Mouse (Mus musculus): Measurements from ENCODE around the gene Zcchc14. TPM values are rescaled to one million over a fixed set of nuclear protein-coding genes. Genes with fewer than 3 reads are reported as not detected.

Zcchc14 gene
- polyA plus RNA-seq, 1 experiment from 2014 or later: 28.0 TPM

- no peak overlapping the region for H3K27ac ChIP-seq
- no peaks in the 10 kb centered on the region for H3K4me1 ChIP-seq
- no peak overlapping the region for H3K9ac ChIP-seq
- H3K4me3 ChIP-seq: no peak overlapping the region
- 93% methylated on average over 32 of the region's 32 CpGs for WGBS
- peaks cover 35% of the 10 kb centered on the region for H3K36me3 ChIP-seq (replicated peaks)
- H3K9me3 ChIP-seq: no peaks in the 10 kb centered on the region
- H3K27me3 ChIP-seq (replicated peaks): no peaks in the 10 kb centered on the region
- H3K4me2 ChIP-seq: no peak overlapping the region
- no peak for ATAC-seq (replicated peaks)
Measured at GRCm38 (mm10) chr8:121553831-121554475, 98.7 kb downstream of the Zcchc14 start.

GRCm38 (mm10) chr8:121552506-121552905 lies 100.2 kb downstream of the Zcchc14 start:
- 92% methylated on average over 9 of the region's 9 CpGs for WGBS
- Histone ChIP-seq H3K27ac (no peak overlapping the region), H3K9ac (no peak overlapping the region), H3K9me3 (no peaks in the 10 kb centered on the region), H3K4me2 (no peak overlapping the region), H3K27me3 (replicated peaks) (no peaks in the 10 kb centered on the region), H3K4me1 (no peaks in the 10 kb centered on the region), H3K4me3 (no peak overlapping the region), H3K36me3 (replicated peaks) (peaks cover 27% of the 10 kb centered on the region)
- ATAC-seq (replicated peaks): no peak

- Histone ChIP-seq H3K4me2 (no peak overlapping the region), H3K4me3 (no peak overlapping the region), H3K27ac (no peak overlapping the region), H3K9me3 (no peaks in the 10 kb centered on the region), H3K9ac (no peak overlapping the region), H3K27me3 (replicated peaks) (no peaks in the 10 kb centered on the region), H3K4me1 (no peaks in the 10 kb centered on the region), H3K36me3 (replicated peaks) (peaks cover 27% of the 10 kb centered on the region)
- 66% methylated on average over 24 of the region's 24 CpGs for WGBS
- no peak for ATAC-seq (replicated peaks)
Measured at GRCm38 (mm10) chr8:121551065-121551985, 101.4 kb downstream of the Zcchc14 start.

- ATAC-seq (replicated peaks): no peak
- H3K4me3 ChIP-seq: no peak overlapping the region
- peaks cover 27% of the 10 kb centered on the region for H3K36me3 ChIP-seq (replicated peaks)
- H3K4me2 ChIP-seq: no peak overlapping the region
- no peaks in the 10 kb centered on the region for H3K4me1 ChIP-seq
- H3K27ac ChIP-seq: no peak overlapping the region
- WGBS: 95% methylated on average over 6 of the region's 6 CpGs
- no peaks in the 10 kb centered on the region for H3K27me3 ChIP-seq (replicated peaks)
- no peaks in the 10 kb centered on the region for H3K9me3 ChIP-seq
- H3K9ac ChIP-seq: no peak overlapping the region
Measured at GRCm38 (mm10) chr8:121550056-121550455, 102.6 kb downstream of the Zcchc14 start.

Other genes with a start within 250 kb of the Zcchc14 start
- gene 1700018B08Rik, start 108.6 kb downstream of the Zcchc14 start, polyA plus RNA-seq (2015; fragmentation: Nextera tagmentation; extraction: Ambion mirVana): not detected in 2 replicates
- 34.5 and 36.5 TPM in 2 replicates for gene Fbxo31, start 74.1 kb downstream of the Zcchc14 start, polyA plus RNA-seq (2015; fragmentation: Nextera tagmentation; extraction: Ambion mirVana)
- gene Map1lc3b, start 62.5 kb downstream of the Zcchc14 start, polyA plus RNA-seq (2015; fragmentation: Nextera tagmentation; extraction: Ambion mirVana): 372 and 386 TPM in 2 replicates
- gene Jph3, start 76.7 kb upstream of the Zcchc14 start, polyA plus RNA-seq (2015; fragmentation: Nextera tagmentation; extraction: Ambion mirVana): 111 and 114 TPM in 2 replicates
- 49.6 and 52.3 TPM in 2 replicates for gene Klhdc4, start 176.7 kb upstream of the Zcchc14 start, polyA plus RNA-seq (2015; fragmentation: Nextera tagmentation; extraction: Ambion mirVana)

All from midbrain, embryonic 15.5 days (tissue).